Mouse (Mus musculus) kidney, embryonic 15.5 days (tissue): ENCODE results near the gene Ubxn7. TPM values are rescaled to one million over a fixed set of nuclear protein-coding genes. Genes with fewer than 3 reads are reported as not detected.

Experiments
- ATAC-seq: fragments of 200-750 bp; cut with Nextera tagmentation; replicated peaks from 2 replicates; pipeline ENCODE4 v1.8.0; 2017; ENCODE audit warnings: moderate TSS enrichment; ENCODE audit not compliant: low FRiP score
- H3K27ac ChIP-seq: fragments of 300-500 bp; sonication (generic); 2 replicates; pipeline ENCODE4 v1.5.1; 2015; ENCODE audit warnings: mild to moderate bottlenecking, inconsistent platforms
- H3K27me3 ChIP-seq: fragments of 300-500 bp; sonication (generic); 2 replicates; pipeline ENCODE4 v1.6.1; 2015; ENCODE audit warnings: inconsistent platforms
- H3K36me3 ChIP-seq: fragments of 300-500 bp; sonication (generic); 2 replicates; pipeline ENCODE4 v1.6.1; 2015; ENCODE audit warnings: inconsistent platforms
- H3K4me1 ChIP-seq: fragments of 300-500 bp; sonication (generic); 2 replicates; pipeline ENCODE4 v1.6.1; 2015; ENCODE audit warnings: inconsistent platforms
- H3K4me2 ChIP-seq: fragments of 300-500 bp; sonication (generic); 2 replicates; pipeline ENCODE4 v1.6.1; 2015; ENCODE audit warnings: moderate library complexity, mild to moderate bottlenecking, inconsistent platforms
- H3K4me3 ChIP-seq: fragments of 300-500 bp; sonication (generic); replicated peaks from 2 replicates; pipeline ENCODE4 v1.5.1; 2015; ENCODE audit warnings: mild to moderate bottlenecking, inconsistent platforms
- H3K9ac ChIP-seq: fragments of 300-500 bp; sonication (generic); 2 replicates; pipeline ENCODE4 v1.6.1; 2015; ENCODE audit warnings: mild to moderate bottlenecking, inconsistent platforms
- H3K9me3 ChIP-seq: fragments of 300-500 bp; sonication (generic); replicated peaks from 2 replicates; pipeline ENCODE4 v1.6.1; 2016; ENCODE audit warnings: inconsistent platforms
- WGBS: fragments of 180-500 bp; shearing (Covaris S2); methylation state at CpG from one replicate; pipeline ENCODE4 v1.1.7; 2015; ENCODE audit warnings: mixed read lengths; 5-methylcytosine and 5-hydroxymethylcytosine counted together
- polyA plus RNA-seq: library from polyadenylated mRNA; unstranded; fragments of >200 nt; fragmentation: Nextera tagmentation; extraction: Ambion mirVana; gene quantifications from 2 replicates; pipeline ENCODE4 v1.2.1, GENCODE M21; 2015

Ubxn7 gene
- polyA plus RNA-seq, 1 experiment from 2014 or later, result 27.3 TPM

- no peaks in the 10 kb centered on the region for H3K36me3 ChIP-seq
- no peaks in the 10 kb centered on the region for H3K27me3 ChIP-seq
- peak overlapping the region; percentile 99 for H3K4me3 ChIP-seq
- WGBS, result under 1% methylated on average over 50 of the region's 54 CpGs
- H3K27ac ChIP-seq, result peak overlapping the region; percentile 98
- peak; percentile 82 for ATAC-seq
- peaks cover 27% of the 10 kb centered on the region for H3K4me1 ChIP-seq
- peak overlapping the region; percentile 58 for H3K4me2 ChIP-seq
- no peaks in the 10 kb centered on the region for H3K9me3 ChIP-seq
- H3K9ac ChIP-seq, result peak overlapping the region; percentile 97
Observed at GRCm38 (mm10) chr16:32332556-32333511, 777 bp downstream of the Ubxn7 start.

DNA sequence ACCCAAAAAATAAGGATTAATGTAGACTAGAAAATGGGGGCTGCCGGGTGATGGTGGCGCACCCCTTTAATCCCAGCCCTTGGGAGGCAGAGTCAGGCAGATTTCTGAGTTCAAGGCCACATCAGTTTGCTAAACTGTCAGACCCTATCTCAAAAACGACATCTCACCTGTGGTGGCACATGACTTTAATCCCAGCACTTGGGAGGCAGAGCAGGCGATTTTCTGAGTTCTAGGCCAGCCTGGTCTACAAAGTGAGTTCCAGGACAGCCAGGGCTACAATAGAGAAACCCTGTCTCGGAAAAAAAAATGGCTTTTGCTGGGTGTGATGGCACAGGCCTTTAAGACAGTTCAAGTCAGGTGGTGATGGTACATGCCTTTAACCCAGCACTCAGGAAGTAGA lies 3.1 kb downstream of the Ubxn7 start:
- no peak overlapping the region for H3K9ac ChIP-seq
- ATAC-seq, result no peak
- H3K27ac ChIP-seq, result no peak overlapping the region
- H3K9me3 ChIP-seq, result no peaks in the 10 kb centered on the region
- H3K4me2 ChIP-seq, result no peak overlapping the region
- H3K4me1 ChIP-seq, result peaks cover 27% of the 10 kb centered on the region
- H3K27me3 ChIP-seq, result no peaks in the 10 kb centered on the region
- WGBS, result 92% methylated on average over 5 of the region's 5 CpGs
- no peaks in the 10 kb centered on the region for H3K36me3 ChIP-seq
- H3K4me3 ChIP-seq, result no peak overlapping the region

DNA sequence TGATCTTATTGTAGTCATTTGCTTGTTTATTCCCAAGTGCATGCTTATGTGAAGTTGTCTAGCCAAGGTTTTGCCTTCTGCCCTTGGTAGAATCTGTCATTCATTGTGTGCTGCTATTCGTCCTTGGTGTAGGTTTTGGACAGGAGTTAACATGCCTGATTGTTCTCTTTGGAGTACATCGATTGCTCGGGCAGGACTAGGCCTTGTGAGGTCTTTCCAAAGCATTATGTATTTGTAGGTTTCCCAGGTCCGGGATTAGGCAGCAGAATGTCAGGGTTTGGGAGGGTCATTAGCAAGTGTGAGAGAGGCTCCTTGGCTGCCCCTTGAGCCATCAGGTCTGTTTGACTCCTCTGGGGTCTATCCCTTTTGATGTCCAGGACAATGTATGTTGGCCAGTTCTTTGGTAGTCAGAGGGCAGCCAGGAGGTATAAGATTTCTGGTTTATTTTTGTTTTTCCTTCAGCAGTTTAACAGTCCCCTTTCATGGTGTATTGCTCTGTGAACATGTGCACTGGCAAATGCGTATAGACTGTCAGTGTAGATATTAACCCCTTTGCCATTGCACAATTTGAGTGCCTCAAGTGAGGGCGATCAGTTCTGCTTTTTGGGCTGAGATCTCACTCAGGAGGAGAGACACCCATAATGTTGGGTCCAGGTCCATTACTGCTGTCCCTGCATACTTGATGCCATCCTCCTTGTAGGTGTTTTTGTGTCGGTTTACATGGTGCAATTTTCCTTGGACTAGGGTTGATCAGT lies 4.1 kb downstream of the Ubxn7 start:
- Histone ChIP-seq H3K27me3 (no peaks in the 10 kb centered on the region), H3K36me3 (no peaks in the 10 kb centered on the region), H3K9me3 (no peaks in the 10 kb centered on the region), H3K4me1 (peaks cover 23% of the 10 kb centered on the region), H3K9ac (no peak overlapping the region), H3K4me3 (no peak overlapping the region), H3K4me2 (no peak overlapping the region), H3K27ac (no peak overlapping the region)
- WGBS, result 54% methylated on average over 7 of the region's 7 CpGs
- no peak for ATAC-seq

- ATAC-seq, result no peak
- H3K27ac ChIP-seq, result no peak overlapping the region
- H3K9ac ChIP-seq, result no peak overlapping the region
- H3K4me3 ChIP-seq, result no peak overlapping the region
- H3K27me3 ChIP-seq, result no peaks in the 10 kb centered on the region
- H3K4me2 ChIP-seq, result no peak overlapping the region
- H3K36me3 ChIP-seq, result no peaks in the 10 kb centered on the region
- H3K4me1 ChIP-seq, result peaks cover 20% of the 10 kb centered on the region
- H3K9me3 ChIP-seq, result no peaks in the 10 kb centered on the region
Observed at GRCm38 (mm10) chr16:32337001-32337400, 4.9 kb downstream of the Ubxn7 start.

DNA sequence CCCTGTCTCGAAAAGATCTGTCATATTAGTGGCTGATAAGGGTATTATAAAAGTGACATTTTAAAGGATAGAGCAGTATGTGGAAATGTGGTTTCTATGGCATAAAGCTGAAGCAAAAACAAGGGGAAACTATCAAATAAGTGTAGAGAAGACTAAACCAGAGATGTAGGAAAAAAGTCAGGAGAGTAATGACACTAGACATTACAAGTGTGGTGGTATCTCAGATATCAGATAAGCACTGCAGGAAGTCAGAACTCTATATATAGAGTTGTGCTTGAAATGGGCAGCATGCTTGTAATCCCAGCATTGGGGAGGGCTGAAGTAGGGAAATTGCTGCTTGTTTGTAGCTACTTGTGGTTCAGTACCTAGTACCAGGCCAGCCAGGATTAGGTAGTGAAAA lies 8.4 kb downstream of the Ubxn7 start:
- 74% methylated on average over 1 of the region's 1 CpGs for WGBS
- Histone ChIP-seq H3K36me3 (no peaks in the 10 kb centered on the region), H3K4me1 (peaks cover 14% of the 10 kb centered on the region), H3K9ac (no peak overlapping the region), H3K4me2 (no peak overlapping the region), H3K4me3 (no peak overlapping the region), H3K27me3 (no peaks in the 10 kb centered on the region), H3K9me3 (no peaks in the 10 kb centered on the region), H3K27ac (no peak overlapping the region)
- ATAC-seq, result no peak

DNA sequence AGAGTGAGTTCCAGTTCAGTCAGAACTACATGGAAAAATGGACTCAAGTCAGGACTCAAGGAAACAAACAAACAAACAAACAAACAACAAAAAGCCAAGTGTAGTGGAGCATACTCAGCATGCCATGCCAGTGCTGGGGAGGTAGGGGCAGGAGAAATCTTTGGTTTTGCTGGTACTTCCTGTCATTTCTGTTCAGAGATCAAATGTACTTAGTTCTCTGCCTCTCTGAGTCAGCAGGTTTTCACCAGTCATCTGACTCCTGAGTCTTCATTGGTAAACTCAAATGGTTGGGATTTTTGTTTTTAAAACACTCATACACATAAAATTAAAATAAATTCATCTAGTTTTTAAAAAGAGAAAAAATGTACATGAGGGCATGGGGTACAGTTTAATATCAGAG lies 13.5 kb downstream of the Ubxn7 start:
- Histone ChIP-seq H3K4me1 (peaks cover 2% of the 10 kb centered on the region; the same call in 1 of the 2 replicates), H3K9ac (no peak overlapping the region), H3K4me2 (no peak overlapping the region), H3K9me3 (no peaks in the 10 kb centered on the region), H3K36me3 (no peaks in the 10 kb centered on the region), H3K27me3 (no peaks in the 10 kb centered on the region), H3K27ac (no peak overlapping the region), H3K4me3 (no peak overlapping the region)
- no peak for ATAC-seq

DNA sequence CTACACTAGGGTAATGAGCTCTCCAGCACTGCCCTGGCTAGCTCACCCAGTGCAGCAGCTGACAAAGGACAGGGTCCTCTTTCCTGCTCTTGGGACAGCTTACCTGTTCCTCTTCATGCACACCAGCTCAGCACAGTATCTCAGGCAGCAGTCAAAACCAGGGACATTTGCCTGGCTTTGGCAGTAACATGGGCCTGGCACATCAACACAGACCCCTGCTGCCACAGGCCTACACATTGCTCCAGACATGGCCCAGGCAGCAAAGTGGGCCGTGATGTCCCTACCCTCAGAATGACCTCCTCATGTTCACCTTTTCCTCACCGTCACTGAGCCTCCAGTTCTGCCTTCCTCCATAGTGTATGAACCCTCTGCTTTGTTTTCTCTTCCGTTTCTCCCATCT lies 18.7 kb downstream of the Ubxn7 start:
- ATAC-seq, result no peak
- no peak overlapping the region for H3K4me2 ChIP-seq
- peaks cover 32% of the 10 kb centered on the region for H3K36me3 ChIP-seq
- H3K27me3 ChIP-seq, result no peaks in the 10 kb centered on the region
- 92% methylated on average over 3 of the region's 3 CpGs for WGBS
- no peak overlapping the region for H3K4me3 ChIP-seq
- no peaks in the 10 kb centered on the region for H3K4me1 ChIP-seq
- no peaks in the 10 kb centered on the region for H3K9me3 ChIP-seq
- H3K9ac ChIP-seq, result no peak overlapping the region
- no peak overlapping the region for H3K27ac ChIP-seq

DNA sequence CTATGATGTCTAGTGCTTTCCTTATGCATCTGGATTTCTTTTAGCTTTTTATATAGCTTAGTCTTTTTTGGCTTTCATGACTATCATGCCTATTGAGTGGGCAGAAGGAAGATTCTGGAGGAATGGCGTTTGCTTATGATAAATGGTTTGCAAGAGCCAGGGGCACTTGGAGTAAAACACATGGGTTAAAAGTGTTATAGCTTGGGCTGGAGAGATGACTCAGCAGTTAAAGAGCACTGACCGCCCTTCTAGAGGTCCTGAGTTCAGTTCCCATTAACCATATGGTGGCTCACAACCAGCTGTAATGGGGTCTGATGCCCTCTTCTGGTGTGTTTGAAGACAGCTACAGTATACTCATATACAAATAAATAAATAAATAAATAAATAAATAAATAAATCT lies 31.5 kb downstream of the Ubxn7 start:
- no peaks in the 10 kb centered on the region for H3K9me3 ChIP-seq
- no peaks in the 10 kb centered on the region for H3K4me1 ChIP-seq
- no peak overlapping the region for H3K4me3 ChIP-seq
- no peaks in the 10 kb centered on the region for H3K27me3 ChIP-seq
- 83% methylated on average over 2 of the region's 2 CpGs for WGBS
- H3K9ac ChIP-seq, result no peak overlapping the region
- H3K27ac ChIP-seq, result no peak overlapping the region
- H3K36me3 ChIP-seq, result peaks cover 57% of the 10 kb centered on the region
- no peak overlapping the region for H3K4me2 ChIP-seq
- ATAC-seq, result no peak

- Histone ChIP-seq H3K27ac (no peak overlapping the region), H3K9me3 (no peaks in the 10 kb centered on the region), H3K4me2 (no peak overlapping the region), H3K4me1 (no peaks in the 10 kb centered on the region), H3K36me3 (peaks cover 74% of the 10 kb centered on the region), H3K9ac (no peak overlapping the region), H3K27me3 (no peaks in the 10 kb centered on the region), H3K4me3 (no peak overlapping the region)
- no peak for ATAC-seq
- WGBS, result 91% methylated on average over 4 of the region's 4 CpGs
Observed at GRCm38 (mm10) chr16:32371351-32371750, 39.3 kb downstream of the Ubxn7 start.

DNA sequence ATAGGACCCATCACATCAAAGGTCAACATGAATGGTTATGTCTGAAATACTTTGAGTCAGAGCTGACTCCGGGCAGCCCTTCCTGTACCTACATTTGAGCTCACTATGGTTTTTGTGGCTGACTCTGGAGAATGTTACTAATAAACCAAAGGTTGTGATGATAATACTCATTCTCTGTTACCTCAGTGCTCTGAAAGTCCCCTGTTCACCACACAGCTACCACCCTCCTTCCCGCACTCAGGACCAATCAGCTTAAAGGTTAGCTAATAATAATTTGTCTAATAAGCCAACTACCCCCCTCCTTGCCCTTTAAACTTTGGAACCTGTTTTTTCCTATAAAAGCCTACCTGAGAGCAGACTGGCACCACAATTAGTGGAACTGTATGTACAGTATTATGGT lies 47.5 kb downstream of the Ubxn7 start:
- H3K4me2 ChIP-seq, result no peak overlapping the region
- no peaks in the 10 kb centered on the region for H3K27me3 ChIP-seq
- H3K4me1 ChIP-seq, result no peaks in the 10 kb centered on the region
- WGBS, result 98% methylated on average over 2 of the region's 2 CpGs
- no peak overlapping the region for H3K27ac ChIP-seq
- peaks cover 89% of the 10 kb centered on the region for H3K36me3 ChIP-seq
- no peak overlapping the region for H3K9ac ChIP-seq
- ATAC-seq, result no peak
- H3K4me3 ChIP-seq, result no peak overlapping the region
- no peaks in the 10 kb centered on the region; the same call in 1 of the 2 replicates for H3K9me3 ChIP-seq

- Histone ChIP-seq H3K27me3 (no peaks in the 10 kb centered on the region), H3K27ac (no peak overlapping the region), H3K4me1 (no peaks in the 10 kb centered on the region), H3K4me3 (no peak overlapping the region), H3K9me3 (no peaks in the 10 kb centered on the region; the same call in 1 of the 2 replicates), H3K36me3 (peaks cover 87% of the 10 kb centered on the region), H3K9ac (no peak overlapping the region), H3K4me2 (no peak overlapping the region)
- ATAC-seq, result no peak
Observed at GRCm38 (mm10) chr16:32382901-32383300, 50.8 kb downstream of the Ubxn7 start.

DNA sequence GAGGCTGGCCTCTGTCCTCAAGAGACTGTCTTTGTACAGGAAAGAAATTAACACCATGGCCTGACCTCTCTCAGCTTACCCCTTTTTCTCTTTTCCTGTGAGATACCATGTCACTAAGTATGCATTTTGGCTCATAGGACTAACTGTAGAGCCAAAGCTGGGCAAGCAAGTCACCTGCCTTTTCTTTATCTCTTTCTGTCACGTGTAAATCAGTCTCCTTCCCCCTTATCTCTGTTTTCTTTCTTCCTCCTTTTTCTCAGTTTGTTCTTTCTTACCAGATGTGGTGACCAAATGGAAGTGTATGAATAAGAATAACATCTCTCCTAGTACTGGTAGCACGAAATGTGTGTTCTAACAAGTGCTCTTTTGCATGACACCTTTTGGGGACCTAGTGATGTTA lies 52.8 kb downstream of the Ubxn7 start:
- Histone ChIP-seq H3K9me3 (no peaks in the 10 kb centered on the region), H3K4me3 (no peak overlapping the region), H3K36me3 (peaks cover 80% of the 10 kb centered on the region), H3K27ac (no peak overlapping the region), H3K4me2 (no peak overlapping the region), H3K4me1 (no peaks in the 10 kb centered on the region), H3K27me3 (no peaks in the 10 kb centered on the region), H3K9ac (no peak overlapping the region)
- ATAC-seq, result no peak
- WGBS, result 85% methylated on average over 2 of the region's 2 CpGs
